Mouse (Mus musculus): Measurements from ENCODE around the gene Them7.

Gene Them7

GRCm38 (mm10) chr2:105311991-105312390, 87.9 kb downstream of the Them7 start:
- no peak for DNase-seq

GRCm38 (mm10) chr2:105313077-105313476, 89.0 kb downstream of the Them7 start:
- no peak for DNase-seq

- no peak for DNase-seq
Observed at GRCm38 (mm10) chr2:105317556-105318184, 93.5 kb downstream of the Them7 start.

DNA sequence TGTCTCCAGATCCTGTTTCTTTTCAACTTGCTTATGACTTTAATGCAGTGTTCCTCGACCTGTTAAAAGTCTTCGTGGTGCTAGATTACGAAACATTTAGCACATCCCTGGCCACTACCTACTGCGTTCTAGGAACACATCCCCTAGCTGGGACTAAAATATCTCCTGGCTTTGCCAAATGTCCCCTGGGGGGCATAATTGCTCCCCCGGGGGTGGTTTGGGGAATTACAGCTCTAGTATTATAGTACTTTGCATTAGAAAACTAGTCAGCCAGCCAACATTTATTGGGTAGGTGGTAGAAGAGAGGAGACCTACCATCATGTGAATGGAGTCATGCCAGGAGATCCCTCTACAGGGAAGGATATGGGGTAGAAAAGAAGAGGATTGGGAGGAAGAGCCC, 101.9 kb downstream of the Them7 start:
- DNase-seq, result no peak

DNA sequence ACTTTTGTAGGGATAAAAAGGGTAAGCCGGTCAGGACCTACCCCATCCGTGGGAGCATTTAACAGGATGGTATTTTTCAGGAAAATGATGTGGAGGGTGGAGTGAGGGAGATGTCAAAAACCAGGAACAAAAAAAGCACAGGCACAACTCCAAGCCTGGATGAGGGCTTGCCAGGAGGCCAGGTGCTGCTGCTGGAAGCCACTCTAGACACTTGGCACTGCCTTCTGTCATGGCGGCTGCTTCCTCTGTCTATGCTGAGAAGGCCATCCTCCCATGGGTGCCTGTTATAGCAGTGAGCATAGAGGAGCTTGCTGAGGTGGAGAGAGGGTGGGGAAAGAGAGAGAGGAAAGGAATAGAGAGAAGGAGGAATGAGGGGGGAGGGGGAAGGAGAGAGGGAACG, 105.9 kb downstream of the Them7 start:
- DNase-seq, result no peak

GRCm38 (mm10) chr2:105333107-105333506, 109.0 kb downstream of the Them7 start:
- no peak for DNase-seq

DNA sequence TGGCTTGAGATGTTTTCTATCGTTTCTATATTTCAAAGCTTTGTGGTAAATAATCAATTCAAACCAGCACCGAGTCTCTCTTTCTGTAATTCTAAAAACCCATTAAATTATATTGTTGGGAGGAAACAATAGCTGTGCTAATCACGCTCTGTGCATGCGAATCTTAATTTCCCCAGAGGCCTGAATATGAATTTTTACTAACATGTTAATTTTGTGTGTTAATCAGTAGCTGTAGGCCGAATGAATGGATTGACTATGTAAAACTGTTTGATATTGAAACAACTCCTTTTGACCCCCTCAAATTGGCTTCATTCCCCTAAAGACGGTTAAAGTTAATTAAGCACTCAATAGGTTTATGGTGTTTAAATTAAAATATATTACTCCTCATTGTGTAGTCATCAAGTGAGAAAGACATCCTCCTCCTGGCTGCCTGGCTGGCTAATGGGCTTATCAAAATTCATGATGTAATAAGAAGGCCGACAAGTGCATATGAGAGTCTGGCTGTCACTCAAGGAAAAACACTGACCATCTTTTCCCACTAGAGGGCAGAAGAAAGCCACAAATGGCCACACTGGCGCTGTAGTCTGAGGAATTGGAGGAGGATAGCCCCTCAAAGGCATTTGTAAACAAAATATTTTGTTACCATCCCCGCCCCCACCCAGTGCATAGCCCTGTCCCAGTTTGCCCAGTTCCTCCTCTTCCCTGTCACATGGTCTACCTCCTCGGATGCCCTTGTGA, 110.0 kb downstream of the Them7 start:
- peak; percentile 42 for DNase-seq

GRCm38 (mm10) chr2:105335661-105336060, 111.5 kb downstream of the Them7 start:
- no peak for DNase-seq

DNA sequence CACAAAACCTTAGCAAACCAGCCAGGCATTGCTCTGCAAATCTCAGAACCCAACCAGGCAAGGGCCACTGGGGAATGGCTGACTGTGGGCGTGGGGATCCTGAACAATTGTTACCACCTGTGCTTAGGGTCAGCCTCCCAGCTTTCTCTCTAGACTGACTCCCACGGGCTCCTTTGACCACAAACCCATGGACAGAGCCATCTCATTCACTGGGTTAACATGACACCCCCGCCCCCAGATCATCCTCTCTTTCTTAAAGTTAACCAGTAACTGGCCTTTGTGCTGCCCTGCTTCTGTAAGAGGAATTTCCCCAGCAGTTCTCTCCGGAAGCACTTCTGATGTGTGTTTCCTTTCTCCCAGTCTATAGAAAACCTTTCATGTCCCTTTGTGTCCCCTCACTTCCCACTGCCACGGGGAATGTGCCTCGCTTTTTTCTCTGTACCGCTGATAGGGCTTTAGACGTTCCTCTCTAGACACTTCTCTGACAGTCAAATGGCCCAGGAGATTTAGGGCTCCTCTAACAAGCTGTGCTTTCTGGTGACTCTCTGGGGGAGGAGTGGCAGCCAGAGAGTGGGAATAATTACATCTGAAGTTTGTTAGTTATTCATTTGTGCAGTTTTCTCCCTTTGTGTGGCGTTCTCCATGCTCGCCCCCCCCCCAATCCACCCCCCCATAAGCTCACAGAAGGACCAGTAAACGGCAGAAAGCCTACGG, 112.4 kb downstream of the Them7 start:
- no peak for DNase-seq

GRCm38 (mm10) chr2:105337171-105337875, 113.2 kb downstream of the Them7 start:
- DNase-seq, result no peak

DNA sequence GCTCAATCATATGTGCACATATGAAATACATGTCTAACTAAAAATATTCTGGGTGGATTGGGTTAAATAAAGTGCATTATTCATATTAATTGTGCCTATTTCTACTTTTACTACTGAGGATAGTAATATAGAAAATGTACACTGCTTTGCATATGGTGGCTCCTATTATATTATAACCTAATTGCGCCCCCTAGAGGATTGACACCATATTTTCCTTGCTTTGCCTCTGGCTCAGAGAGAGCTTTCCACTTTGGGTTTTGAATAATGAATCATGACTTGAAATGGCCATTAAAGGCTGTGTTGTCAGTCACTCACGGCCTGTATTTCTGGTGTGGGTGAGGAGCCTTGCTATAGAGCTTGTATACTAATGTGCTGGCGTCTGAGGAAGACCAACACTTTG, 115.9 kb downstream of the Them7 start:
- DNase-seq, result no peak

GRCm38 (mm10) chr2:105348886-105349285, 124.8 kb downstream of the Them7 start:
- no peak for DNase-seq

GRCm38 (mm10) chr2:105356791-105357190, 132.7 kb downstream of the Them7 start:
- no peak for DNase-seq

DNA sequence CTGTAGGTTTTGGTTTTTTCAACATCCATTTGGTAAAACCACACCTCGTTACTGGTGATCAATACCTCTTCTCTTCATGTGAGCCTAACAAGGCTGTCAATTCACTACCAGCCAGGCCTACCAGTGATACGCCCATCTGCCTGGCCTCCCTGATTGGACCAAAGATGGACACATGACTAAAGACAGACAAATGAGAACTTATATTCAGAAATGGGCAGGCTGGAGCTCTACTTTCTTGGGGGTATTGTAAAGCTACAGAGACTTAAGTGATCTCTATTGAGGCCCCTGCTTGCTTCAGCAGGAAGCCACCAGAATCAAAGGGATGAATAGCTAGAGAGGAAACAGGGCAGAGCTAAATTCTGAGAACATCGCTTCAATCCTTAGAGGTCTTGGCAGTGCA, 133.9 kb downstream of the Them7 start:
- no peak for DNase-seq

DNA sequence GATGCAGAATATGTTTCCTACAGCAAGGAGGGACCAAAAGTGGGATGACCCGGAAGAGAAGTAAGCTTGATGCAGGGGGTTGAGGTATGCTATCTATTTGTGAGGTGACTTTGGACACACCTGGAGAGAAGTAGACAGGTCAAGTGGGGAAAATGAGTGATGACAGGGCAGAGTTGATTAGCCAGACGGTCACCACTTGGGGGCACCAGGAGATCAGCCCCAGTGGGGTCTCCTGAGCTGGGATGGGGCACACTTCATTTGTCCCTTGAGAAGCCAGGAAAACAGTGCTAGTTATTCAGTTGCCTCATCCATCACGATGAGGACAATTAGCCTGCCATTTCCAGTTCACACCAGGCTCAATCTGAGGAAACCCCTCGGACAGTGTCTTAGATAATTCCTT, 143.5 kb downstream of the Them7 start:
- DNase-seq, result no peak

DNA sequence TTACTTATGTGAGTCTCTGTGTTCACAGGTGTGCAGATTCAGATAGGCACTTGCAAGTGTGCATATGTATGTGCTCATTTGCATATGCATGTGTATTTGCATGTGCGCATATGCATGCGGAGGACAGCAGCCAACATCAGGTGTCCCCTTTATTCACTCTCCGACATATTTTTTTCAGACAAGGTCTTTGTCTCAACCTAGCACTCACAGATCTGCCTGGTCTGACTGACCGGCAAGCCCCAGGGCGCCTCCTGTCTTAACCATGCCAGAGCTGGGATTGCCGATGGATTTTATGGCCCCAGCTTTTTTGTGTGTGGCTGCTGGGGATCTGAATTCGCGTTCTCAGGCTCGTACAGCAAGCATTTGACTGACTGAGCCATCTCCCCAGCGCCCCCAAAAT, 146.1 kb downstream of the Them7 start:
- DNase-seq, result no peak

GRCm38 (mm10) chr2:105370698-105371097, 146.6 kb downstream of the Them7 start:
- peak; percentile 10 for DNase-seq

GRCm38 (mm10) chr2:105372156-105372555, 148.0 kb downstream of the Them7 start:
- no peak for DNase-seq

DNA sequence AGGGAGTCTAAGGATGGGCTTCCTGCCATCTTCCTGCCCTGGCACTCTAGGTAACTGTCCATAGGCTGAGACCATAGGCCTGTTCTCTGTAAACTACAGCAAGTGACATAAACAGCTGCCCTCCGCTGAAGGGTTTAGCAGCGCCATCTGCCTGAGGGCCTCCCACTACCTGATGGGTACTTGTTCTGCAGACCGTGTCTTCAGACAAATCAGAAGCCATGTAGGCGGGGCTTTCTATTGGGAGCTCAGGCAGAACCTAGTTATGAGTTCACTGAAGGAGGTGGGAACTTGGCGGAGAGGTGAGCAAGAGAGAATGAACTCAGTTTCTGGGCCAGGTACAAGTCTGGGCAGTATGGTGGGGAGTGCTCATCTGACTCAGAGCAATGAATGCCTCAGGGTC, 148.6 kb downstream of the Them7 start:
- no peak for DNase-seq

- no peak for DNase-seq
Observed at GRCm38 (mm10) chr2:105373658-105374057, 149.5 kb downstream of the Them7 start.

DNA sequence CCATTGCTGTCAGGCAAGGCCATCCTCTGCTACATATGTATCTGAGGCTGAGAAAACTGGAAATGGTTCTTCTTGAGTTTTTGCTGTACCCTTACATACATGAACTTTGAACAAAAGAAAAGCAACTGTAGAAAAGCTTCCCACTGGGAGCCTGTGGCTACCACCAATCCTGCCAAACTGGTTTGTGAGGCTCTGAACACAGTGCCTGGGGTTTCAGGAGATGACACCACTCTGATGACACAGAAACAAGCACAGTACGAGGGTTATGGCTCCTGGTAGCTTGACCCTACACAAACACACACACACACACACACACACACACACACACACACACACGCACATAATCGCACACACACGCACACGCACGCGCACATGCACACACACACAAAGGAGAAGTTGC, 151.1 kb downstream of the Them7 start:
- DNase-seq, result no peak

DNA sequence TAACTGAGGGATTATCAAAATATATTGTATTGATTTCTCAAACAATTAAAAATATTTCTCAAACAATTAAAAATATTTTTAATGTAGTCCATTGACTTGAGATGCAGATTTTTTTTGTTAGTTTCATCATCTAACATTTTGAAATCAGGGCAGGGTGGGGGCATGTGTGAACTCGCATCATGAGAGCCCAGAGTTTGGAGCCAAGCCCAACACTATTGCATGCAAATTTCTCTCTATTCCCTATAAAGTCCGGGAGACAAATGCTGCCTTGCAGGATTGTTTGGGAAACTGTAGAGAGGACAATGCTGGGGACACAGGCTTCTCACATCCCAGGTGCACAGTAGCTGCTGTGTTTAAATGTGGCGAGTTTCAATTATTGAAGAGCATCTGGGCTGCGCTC, 151.6 kb downstream of the Them7 start:
- no peak for DNase-seq

DNA sequence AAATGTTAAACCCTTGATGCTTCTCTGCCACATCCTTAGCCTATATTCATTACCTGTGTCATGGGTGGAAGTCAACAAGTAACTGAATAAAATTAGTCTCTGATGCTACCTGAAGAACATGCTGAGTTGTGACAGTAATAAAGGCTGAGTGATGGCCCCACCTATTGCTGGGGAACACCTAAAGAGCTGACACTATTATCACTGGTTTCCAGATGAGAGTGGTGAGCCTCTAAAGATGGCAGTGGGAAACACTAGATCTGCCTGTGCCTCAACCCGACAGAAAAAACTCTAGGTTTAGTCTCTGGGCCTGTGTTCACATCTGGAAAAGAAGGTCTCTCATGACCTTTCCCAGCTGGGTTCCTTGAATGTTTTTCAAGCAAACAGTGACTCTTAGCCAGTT, 155.6 kb downstream of the Them7 start:
- no peak for DNase-seq

Data from right cerebral cortex, adult 18-20 months (tissue).